Mouse (Mus musculus): Measurements from ENCODE around the gene Serpinh1. TPM values are rescaled to one million over a fixed set of nuclear protein-coding genes. Genes with fewer than 3 reads are reported as not detected.

The Serpinh1 gene
- polyA plus RNA-seq, 1 experiment = 245 TPM

GRCm38 (mm10) chr7:99323321-99323700 lies 29.7 kb downstream of the Serpinh1 start:
- H3K27ac ChIP-seq (replicated peaks; ENCODE audit: low read depth, low read length) = no peak overlapping the region
- no peaks in the 10 kb centered on the region for H3K4me1 ChIP-seq (ENCODE audit: control insufficient read depth, insufficient read depth, insufficient read length, low read length)
- H3K4me3 ChIP-seq (ENCODE audit: insufficient read depth, low read depth, low read length) = no peak overlapping the region

- H3K4me3 ChIP-seq (ENCODE audit: insufficient read depth, low read depth, low read length) = no peak overlapping the region
- no peak overlapping the region for H3K27ac ChIP-seq (replicated peaks; ENCODE audit: low read depth, low read length)
- H3K4me1 ChIP-seq (ENCODE audit: control insufficient read depth, insufficient read depth, insufficient read length, low read length) = no peaks in the 10 kb centered on the region
These were observed 30.2 kb downstream of the Serpinh1 start for GRCm38 (mm10) chr7:99322691-99323320.

GRCm38 (mm10) chr7:99320524-99320923 lies 32.5 kb downstream of the Serpinh1 start:
- no peaks in the 10 kb centered on the region for H3K4me1 ChIP-seq (ENCODE audit: control insufficient read depth, insufficient read depth, insufficient read length, low read length)
- H3K4me3 ChIP-seq (ENCODE audit: insufficient read depth, low read depth, low read length) = no peak overlapping the region
- H3K27ac ChIP-seq (replicated peaks; ENCODE audit: low read depth, low read length) = no peak overlapping the region

GRCm38 (mm10) chr7:99317475-99317874 lies 35.6 kb downstream of the Serpinh1 start:
- no peak overlapping the region for H3K4me3 ChIP-seq (ENCODE audit: insufficient read depth, low read depth, low read length)
- H3K27ac ChIP-seq (replicated peaks; ENCODE audit: low read depth, low read length) = no peak overlapping the region
- H3K4me1 ChIP-seq (ENCODE audit: control insufficient read depth, insufficient read depth, insufficient read length, low read length) = peaks cover 9% of the 10 kb centered on the region

GRCm38 (mm10) chr7:99316207-99316606 lies 36.8 kb downstream of the Serpinh1 start:
- H3K4me1 ChIP-seq (ENCODE audit: control insufficient read depth, insufficient read depth, insufficient read length, low read length) = peaks cover 9% of the 10 kb centered on the region
- H3K4me3 ChIP-seq (ENCODE audit: insufficient read depth, low read depth, low read length) = no peak overlapping the region
- no peak overlapping the region for H3K27ac ChIP-seq (replicated peaks; ENCODE audit: low read depth, low read length)

- Histone ChIP-seq H3K4me3 (ENCODE audit: insufficient read depth, low read depth, low read length) (no peak overlapping the region), H3K4me1 (ENCODE audit: control insufficient read depth, insufficient read depth, insufficient read length, low read length) (peaks cover 9% of the 10 kb centered on the region), H3K27ac (replicated peaks; ENCODE audit: low read depth, low read length) (peak overlapping the region; percentile 31; the same call in 1 of the 2 replicates)
These were observed 38.5 kb downstream of the Serpinh1 start for GRCm38 (mm10) chr7:99314565-99314964.

- Histone ChIP-seq H3K4me1 (ENCODE audit: control insufficient read depth, insufficient read depth, insufficient read length, low read length) (peaks cover 9% of the 10 kb centered on the region), H3K27ac (replicated peaks; ENCODE audit: low read depth, low read length) (no peak overlapping the region), H3K4me3 (ENCODE audit: insufficient read depth, low read depth, low read length) (no peak overlapping the region)
These were observed 39.8 kb downstream of the Serpinh1 start for GRCm38 (mm10) chr7:99313253-99313652.

- Histone ChIP-seq H3K4me3 (ENCODE audit: insufficient read depth, low read depth, low read length) (no peak overlapping the region), H3K4me1 (ENCODE audit: control insufficient read depth, insufficient read depth, insufficient read length, low read length) (peaks cover 9% of the 10 kb centered on the region), H3K27ac (replicated peaks; ENCODE audit: low read depth, low read length) (no peak overlapping the region)
These were observed 40.3 kb downstream of the Serpinh1 start for GRCm38 (mm10) chr7:99312671-99313143.

- Histone ChIP-seq H3K4me3 (ENCODE audit: insufficient read depth, low read depth, low read length) (no peak overlapping the region), H3K27ac (replicated peaks; ENCODE audit: low read depth, low read length) (no peak overlapping the region), H3K4me1 (ENCODE audit: control insufficient read depth, insufficient read depth, insufficient read length, low read length) (peaks cover 9% of the 10 kb centered on the region)
These were observed 41.0 kb downstream of the Serpinh1 start for GRCm38 (mm10) chr7:99312058-99312457.

- Histone ChIP-seq H3K27ac (replicated peaks; ENCODE audit: low read depth, low read length) (no peak overlapping the region), H3K4me3 (ENCODE audit: insufficient read depth, low read depth, low read length) (no peak overlapping the region), H3K4me1 (ENCODE audit: control insufficient read depth, insufficient read depth, insufficient read length, low read length) (peaks cover 9% of the 10 kb centered on the region)
These were observed 41.6 kb downstream of the Serpinh1 start for GRCm38 (mm10) chr7:99311433-99311832.

- Histone ChIP-seq H3K4me3 (ENCODE audit: insufficient read depth, low read depth, low read length) (no peak overlapping the region), H3K4me1 (ENCODE audit: control insufficient read depth, insufficient read depth, insufficient read length, low read length) (peaks cover 5% of the 10 kb centered on the region; the same call in 1 of the 2 replicates), H3K27ac (replicated peaks; ENCODE audit: low read depth, low read length) (no peak overlapping the region)
These were observed 46.4 kb downstream of the Serpinh1 start for GRCm38 (mm10) chr7:99306640-99307039.

- Histone ChIP-seq H3K4me3 (ENCODE audit: insufficient read depth, low read depth, low read length) (no peak overlapping the region), H3K27ac (replicated peaks; ENCODE audit: low read depth, low read length) (no peak overlapping the region), H3K4me1 (ENCODE audit: control insufficient read depth, insufficient read depth, insufficient read length, low read length) (peaks cover 5% of the 10 kb centered on the region; the same call in 1 of the 2 replicates)
These were observed 47.4 kb downstream of the Serpinh1 start for GRCm38 (mm10) chr7:99305688-99306087.

- H3K27ac ChIP-seq (replicated peaks; ENCODE audit: low read depth, low read length) = no peak overlapping the region
- peaks cover 5% of the 10 kb centered on the region; the same call in 1 of the 2 replicates for H3K4me1 ChIP-seq (ENCODE audit: control insufficient read depth, insufficient read depth, insufficient read length, low read length)
- H3K4me3 ChIP-seq (ENCODE audit: insufficient read depth, low read depth, low read length) = no peak overlapping the region
These were observed 48.1 kb downstream of the Serpinh1 start for GRCm38 (mm10) chr7:99304949-99305372.

- Histone ChIP-seq H3K4me1 (ENCODE audit: control insufficient read depth, insufficient read depth, insufficient read length, low read length) (peaks cover 5% of the 10 kb centered on the region; the same call in 1 of the 2 replicates), H3K27ac (replicated peaks; ENCODE audit: low read depth, low read length) (no peak overlapping the region), H3K4me3 (ENCODE audit: insufficient read depth, low read depth, low read length) (no peak overlapping the region)
These were observed 49.0 kb downstream of the Serpinh1 start for GRCm38 (mm10) chr7:99304029-99304428.

- H3K4me3 ChIP-seq (ENCODE audit: insufficient read depth, low read depth, low read length) = no peak overlapping the region
- H3K4me1 ChIP-seq (ENCODE audit: control insufficient read depth, insufficient read depth, insufficient read length, low read length) = peaks cover 5% of the 10 kb centered on the region; the same call in 1 of the 2 replicates
- no peak overlapping the region for H3K27ac ChIP-seq (replicated peaks; ENCODE audit: low read depth, low read length)
These were observed 52.3 kb downstream of the Serpinh1 start for GRCm38 (mm10) chr7:99300650-99301175.

Measured in brown adipose tissue, adult 24 weeks (tissue).